Mouse (Mus musculus) C2C12 (cell line): ENCODE results near the gene Alox5.

Source experiments
- CTCF ChIP-seq: IDR thresholded peaks from one replicate; pipeline ENCODE4 v1.5.1; 2011; ENCODE audit not compliant: control insufficient read depth, insufficient read depth, insufficient read length
- MYOG ChIP-seq: IDR thresholded peaks from one replicate; pipeline ENCODE4 v1.6.1; 2011; ENCODE audit not compliant: control insufficient read depth, insufficient read length; ENCODE audit errors: extremely low read depth
- USF1 ChIP-seq: IDR thresholded peaks from one replicate; pipeline ENCODE4 v1.6.1; 2011; ENCODE audit warnings: low read depth, mild to moderate bottlenecking, control low read depth, moderate library complexity

- TF ChIP-seq CTCF (no peak), MYOG (no peak), USF1 (no peak)
Measured at GRCm38 (mm10) chr6:116380157-116380556, 80.8 kb downstream of the Alox5 start.
